Mouse (Mus musculus): ENCODE measurements around the gene Map1b.

DNA sequence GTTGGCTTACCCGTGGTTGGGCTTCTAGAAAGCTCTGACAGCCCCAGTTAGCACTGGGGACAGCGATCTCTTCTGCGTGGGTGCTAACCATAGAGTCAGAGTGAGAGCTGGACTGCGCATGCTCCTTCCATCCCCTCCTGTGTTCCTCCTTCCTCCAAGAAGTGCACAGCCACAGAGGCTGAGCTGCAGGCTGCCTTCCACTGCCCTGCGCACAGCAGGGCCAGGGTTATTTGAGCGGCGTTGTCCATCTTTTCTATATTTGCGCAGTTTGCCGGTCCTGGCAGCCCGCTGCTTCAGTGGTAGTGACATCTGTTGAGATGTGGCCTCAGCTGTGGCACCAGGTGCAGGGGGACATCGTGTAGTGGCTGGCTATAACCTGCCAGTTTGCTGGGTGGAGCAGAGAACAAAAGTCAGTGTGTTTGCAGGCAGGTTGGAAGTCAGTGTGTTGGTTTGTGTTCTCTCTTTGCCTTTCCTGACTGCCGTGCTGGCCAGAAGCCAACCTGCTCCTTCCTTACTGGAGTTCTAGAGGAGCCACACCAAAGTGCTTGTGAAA is 118.1 kb downstream of the Map1b start:
- TF ChIP-seq GATA1 (IDR thresholded peaks at IDR 0.05; ENCODE audit: borderline replicate concordance, low read length), result no peak
- TF ChIP-seq FLI1 (IDR thresholded peaks at IDR 0.05; ENCODE audit: low read length), result no peak
